In the genomic region with DNA sequence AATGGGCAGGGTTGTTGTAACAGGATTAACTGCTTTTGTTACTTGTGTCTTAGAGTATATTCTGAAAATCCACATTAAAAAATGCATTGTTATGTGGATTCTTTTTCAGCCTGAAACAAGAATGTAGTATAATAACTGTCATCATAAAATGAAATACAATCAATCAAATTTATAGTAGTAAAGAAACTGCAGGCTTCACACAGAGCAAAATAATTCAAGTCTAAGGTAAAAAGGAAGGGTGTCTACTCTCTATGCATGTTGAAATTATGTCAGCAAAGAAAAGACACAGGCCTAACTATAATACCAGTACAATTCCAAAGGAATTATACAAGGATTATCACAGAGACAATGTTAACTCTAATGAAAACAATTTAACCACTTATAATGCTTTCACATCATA, we compare ENCODE assay signal across 14 mouse cellular contexts.
"Had no signal": no experiment of that assay in that cellular context is flagged by ENCODE, and none has a peak within 500 bp of the region (broad histone marks: within the 10 kb centered on the region; RNA-seq: fewer than 3 reads in every experiment).

No protein-coding gene starts in this region.

- H3K4me2 ChIP-seq: neural tube, embryonic 12.5 days; stomach, embryonic 15.5 days had no signal

- H3K27ac ChIP-seq: neural tube, embryonic 12.5 days; stomach, embryonic 15.5 days; stomach, postnatal 0 days had no signal

- H3K9ac ChIP-seq: neural tube, embryonic 12.5 days; stomach, embryonic 15.5 days had no signal

- H3K4me3 ChIP-seq: neural tube, embryonic 12.5 days; stomach, embryonic 15.5 days had no signal

- H3K9me3 ChIP-seq: neural tube, embryonic 12.5 days; stomach, embryonic 15.5 days had no signal

- DNase-seq: right cerebral cortex, adult 18-20 months; right cerebral cortex, postnatal 14 days; right cerebral cortex, postnatal 25 days; right cerebral cortex, postnatal 4 days; spleen, adult 18-20 months; thymus, adult 18-20 months; thymus, adult 2 months; thymus, postnatal 14 days; thymus, postnatal 25 days; thymus, postnatal 36 days; thymus, postnatal 4 days had no signal

- H3K27me3 ChIP-seq: neural tube, embryonic 12.5 days; stomach, embryonic 15.5 days had no signal

- H3K36me3 ChIP-seq: neural tube, embryonic 12.5 days; stomach, embryonic 15.5 days had no signal

- H3K4me1 ChIP-seq: neural tube, embryonic 12.5 days; stomach, embryonic 15.5 days had no signal
